Mouse (Mus musculus): ENCODE results near the gene Dstn. TPM values are rescaled to one million over a fixed set of nuclear protein-coding genes. Genes with fewer than 3 reads are reported as not detected.

Gene Dstn
- total and polyA plus RNA-seq, 2 experiments = 27.5 to 252 TPM

DNA sequence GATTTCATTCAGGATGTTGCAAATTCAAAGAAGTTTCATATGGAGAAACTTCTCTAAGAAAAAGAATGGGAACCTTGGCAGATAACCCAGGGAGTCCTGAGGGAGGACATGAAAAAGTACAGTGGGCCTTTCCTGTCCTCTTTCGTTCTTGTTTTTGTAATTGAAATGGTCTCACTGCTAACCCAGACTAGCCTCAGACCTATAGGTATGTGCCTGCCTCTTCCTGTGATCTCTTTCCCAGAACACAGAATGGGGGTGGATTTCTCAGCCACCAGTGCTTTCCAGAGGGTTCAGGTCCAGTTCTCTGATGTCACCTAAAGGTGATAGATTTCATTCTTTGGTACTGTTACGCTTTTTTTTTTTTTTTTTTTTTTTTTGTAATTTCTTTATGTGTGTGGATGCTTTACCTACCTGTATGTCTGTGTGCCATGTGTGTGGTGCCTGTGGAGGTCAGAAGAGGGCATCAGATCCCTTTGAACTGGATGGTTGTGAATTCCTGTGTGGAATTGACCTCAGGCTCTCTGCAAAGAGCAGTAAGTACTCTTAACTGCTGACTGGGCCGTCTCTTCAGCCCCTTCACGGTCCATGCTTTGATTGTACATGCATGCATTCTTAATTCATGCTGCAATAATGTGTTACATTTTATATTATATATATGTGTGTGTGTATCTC, 3.8 kb downstream of the Dstn start:
- Histone ChIP-seq H3K27ac (replicated peaks; ENCODE audit: insufficient read depth, low read depth, low read length) (no peak overlapping the region), H3K4me3 (ENCODE audit: insufficient read depth, low read depth, low read length) (no peak overlapping the region), H3K36me3 (ENCODE audit: control insufficient read depth, insufficient read depth, low read length) (no peaks in the 10 kb centered on the region), H3K9ac (ENCODE audit: low read depth, low read length) (no peak overlapping the region), H3K79me2 (ENCODE audit: control insufficient read depth, insufficient read depth, low read length) (peaks cover 27% of the 10 kb centered on the region; the same call in 1 of the 2 replicates), H3K4me1 (ENCODE audit: control insufficient read depth, insufficient read depth, low read length) (peaks cover 19% of the 10 kb centered on the region), H3K27me3 (ENCODE audit: control insufficient read depth, insufficient read depth, low read length) (no peaks in the 10 kb centered on the region)
- 32% methylated on average over 4 of the region's 4 CpGs for WGBS
- peak; percentile 56 for DNase-seq (ENCODE audit: extremely low read depth, low read depth, low spot score)
- TF ChIP-seq POLR2A (IDR thresholded peaks at IDR 0.05; ENCODE audit: extremely low read depth, insufficient read depth, low read length) = no peak
- TF ChIP-seq CTCF (IDR thresholded peaks at IDR 0.05; ENCODE audit: low read depth, low read length) = peak; percentile 21; the same call in 1 of the 2 replicates

DNA sequence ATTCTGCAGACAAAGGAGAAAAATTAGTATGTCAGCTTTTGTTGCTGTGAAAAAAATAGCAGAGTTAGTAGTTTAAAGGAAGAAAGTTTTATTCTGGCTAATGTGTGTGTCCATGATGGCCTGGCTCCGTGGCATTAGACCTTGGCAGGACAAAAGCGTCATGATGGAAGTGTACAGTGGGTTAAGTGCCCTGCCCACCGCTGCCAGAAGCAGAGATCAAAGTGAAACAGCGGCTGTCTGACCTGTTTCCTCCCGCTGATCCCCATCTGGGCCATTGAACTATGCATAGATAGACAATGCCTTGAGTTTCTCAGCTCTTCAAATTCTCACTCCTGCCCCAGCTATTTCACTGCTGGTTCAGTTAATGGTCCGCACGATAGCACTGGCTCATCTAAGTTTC, 9.0 kb downstream of the Dstn start:
- Histone ChIP-seq H3K9ac (ENCODE audit: low read depth, low read length) (no peak overlapping the region), H3K36me3 (ENCODE audit: control insufficient read depth, insufficient read depth, low read length) (no peaks in the 10 kb centered on the region), H3K79me2 (ENCODE audit: control insufficient read depth, insufficient read depth, low read length) (peaks cover 43% of the 10 kb centered on the region), H3K4me1 (ENCODE audit: control insufficient read depth, insufficient read depth, low read length) (peaks cover 9% of the 10 kb centered on the region), H3K4me3 (ENCODE audit: insufficient read depth, low read depth, low read length) (no peak overlapping the region), H3K27me3 (ENCODE audit: control insufficient read depth, insufficient read depth, low read length) (no peaks in the 10 kb centered on the region), H3K27ac (replicated peaks; ENCODE audit: insufficient read depth, low read depth, low read length) (no peak overlapping the region; the same call in 1 of the 2 replicates)
- DNase-seq (ENCODE audit: extremely low read depth, low read depth, low spot score) = peak; percentile 53
- TF ChIP-seq CTCF (IDR thresholded peaks at IDR 0.05; ENCODE audit: low read depth, low read length) = no peak
- no peak for TF ChIP-seq POLR2A (IDR thresholded peaks at IDR 0.05; ENCODE audit: extremely low read depth, insufficient read depth, low read length)
- 26% methylated on average over 7 of the region's 7 CpGs for WGBS

DNA sequence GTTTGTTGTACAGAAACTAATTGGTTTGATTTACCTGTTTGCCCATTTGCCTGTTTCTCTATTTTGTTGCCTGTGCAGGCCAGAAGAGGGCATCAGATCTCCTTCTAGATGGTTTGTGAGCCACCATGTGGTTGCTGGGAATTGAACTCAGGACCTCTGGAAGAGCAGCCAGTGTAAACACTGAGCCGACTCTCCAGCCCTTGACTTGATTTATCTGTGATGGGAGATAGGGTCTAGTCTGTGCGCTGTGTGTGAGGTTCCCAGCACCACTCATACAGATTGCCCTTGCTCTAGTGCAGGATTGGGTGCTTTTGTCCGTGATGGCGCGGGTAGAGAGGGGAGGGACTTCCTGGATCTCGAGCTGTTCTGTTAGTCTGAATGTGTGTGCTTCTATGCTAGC, 10.7 kb downstream of the Dstn start:
- no peak overlapping the region for H3K27ac ChIP-seq (replicated peaks; ENCODE audit: insufficient read depth, low read depth, low read length)
- peaks cover 16% of the 10 kb centered on the region for H3K4me1 ChIP-seq (ENCODE audit: control insufficient read depth, insufficient read depth, low read length)
- H3K36me3 ChIP-seq (ENCODE audit: control insufficient read depth, insufficient read depth, low read length) = no peaks in the 10 kb centered on the region
- DNase-seq (ENCODE audit: extremely low read depth, low read depth, low spot score) = no peak
- TF ChIP-seq POLR2A (IDR thresholded peaks at IDR 0.05; ENCODE audit: extremely low read depth, insufficient read depth, low read length) (no peak), CTCF (IDR thresholded peaks at IDR 0.05; ENCODE audit: low read depth, low read length) (no peak)
- H3K4me3 ChIP-seq (ENCODE audit: insufficient read depth, low read depth, low read length) = no peak overlapping the region
- H3K79me2 ChIP-seq (ENCODE audit: control insufficient read depth, insufficient read depth, low read length) = peaks cover 39% of the 10 kb centered on the region
- 92% methylated on average over 6 of the region's 6 CpGs for WGBS
- no peaks in the 10 kb centered on the region for H3K27me3 ChIP-seq (ENCODE audit: control insufficient read depth, insufficient read depth, low read length)
- no peak overlapping the region for H3K9ac ChIP-seq (ENCODE audit: low read depth, low read length)

DNA sequence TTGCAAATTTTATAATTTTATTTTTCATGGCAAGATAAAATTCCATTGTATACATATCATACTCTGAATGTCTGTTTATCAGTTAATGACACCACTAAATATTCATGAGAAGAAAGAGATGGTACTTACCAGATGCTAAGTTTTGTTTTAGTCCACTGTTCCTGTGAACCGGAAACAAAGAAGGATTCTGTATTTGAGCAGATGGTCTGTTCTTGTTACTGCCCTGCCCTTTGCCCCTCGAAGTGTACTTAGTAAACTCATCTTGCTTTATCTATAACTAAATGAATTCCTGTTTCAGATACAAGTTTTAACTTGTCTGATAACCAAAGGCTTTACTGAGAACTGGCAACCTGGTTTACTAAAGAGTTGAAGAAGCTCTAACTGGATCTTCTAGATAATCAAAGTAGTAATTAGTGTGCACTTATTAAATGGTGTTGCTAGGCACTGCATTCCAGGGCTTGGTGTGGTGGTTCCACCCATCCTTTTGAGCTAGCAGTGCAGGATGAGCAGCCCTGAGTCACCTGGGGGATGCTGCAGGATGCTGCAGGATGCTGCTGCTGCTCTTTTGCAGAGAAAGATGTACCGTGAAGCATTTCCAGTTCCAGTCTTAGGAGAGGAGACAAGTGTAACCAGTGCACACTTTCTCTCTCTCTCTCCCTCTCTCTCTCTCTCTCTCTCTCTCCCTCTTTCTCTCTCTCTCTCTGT, 14.6 kb downstream of the Dstn start:
- no peak overlapping the region for H3K4me3 ChIP-seq (ENCODE audit: insufficient read depth, low read depth, low read length)
- peaks cover 10% of the 10 kb centered on the region for H3K4me1 ChIP-seq (ENCODE audit: control insufficient read depth, insufficient read depth, low read length)
- H3K9ac ChIP-seq (ENCODE audit: low read depth, low read length) = no peak overlapping the region
- WGBS = 21% methylated on average over 3 of the region's 3 CpGs
- H3K27ac ChIP-seq (replicated peaks; ENCODE audit: insufficient read depth, low read depth, low read length) = no peak overlapping the region
- H3K79me2 ChIP-seq (ENCODE audit: control insufficient read depth, insufficient read depth, low read length) = peaks cover 53% of the 10 kb centered on the region
- H3K36me3 ChIP-seq (ENCODE audit: control insufficient read depth, insufficient read depth, low read length) = no peaks in the 10 kb centered on the region
- TF ChIP-seq CTCF (IDR thresholded peaks at IDR 0.05; ENCODE audit: low read depth, low read length) = no peak
- TF ChIP-seq POLR2A (IDR thresholded peaks at IDR 0.05; ENCODE audit: extremely low read depth, insufficient read depth, low read length) = no peak
- H3K27me3 ChIP-seq (ENCODE audit: control insufficient read depth, insufficient read depth, low read length) = no peaks in the 10 kb centered on the region
- DNase-seq (ENCODE audit: extremely low read depth, low read depth, low spot score) = no peak

DNA sequence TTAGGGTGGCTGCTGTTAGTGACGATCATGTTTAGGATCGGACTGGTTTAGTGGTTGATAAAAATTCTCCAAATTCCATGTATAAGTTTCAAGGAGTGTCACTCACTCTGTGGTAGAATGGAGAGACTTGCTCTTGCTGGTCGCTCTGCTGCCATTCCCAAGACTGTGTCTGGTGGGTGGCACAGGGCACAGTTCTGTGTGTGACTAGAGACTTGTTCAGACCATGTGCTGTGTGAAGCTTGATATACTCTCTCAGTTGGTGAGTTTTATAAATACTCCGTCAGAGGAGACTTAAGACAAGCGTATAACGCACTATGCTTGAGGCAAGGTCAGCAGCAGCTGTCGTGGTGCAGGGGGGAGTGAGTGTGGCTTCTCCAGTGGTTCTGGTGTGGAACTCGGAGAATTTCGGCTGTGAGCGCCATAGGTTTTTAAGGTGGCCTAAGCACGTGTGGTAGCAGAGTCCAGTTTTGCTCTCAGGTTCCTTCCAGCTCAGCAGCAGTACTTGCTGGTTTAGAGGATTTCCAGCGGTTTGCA, 17.3 kb downstream of the Dstn start:
- no peak for DNase-seq (ENCODE audit: extremely low read depth, low read depth, low spot score)
- Histone ChIP-seq H3K27ac (replicated peaks; ENCODE audit: insufficient read depth, low read depth, low read length) (no peak overlapping the region), H3K4me1 (ENCODE audit: control insufficient read depth, insufficient read depth, low read length) (peaks cover 10% of the 10 kb centered on the region), H3K4me3 (ENCODE audit: insufficient read depth, low read depth, low read length) (no peak overlapping the region), H3K36me3 (ENCODE audit: control insufficient read depth, insufficient read depth, low read length) (no peaks in the 10 kb centered on the region), H3K79me2 (ENCODE audit: control insufficient read depth, insufficient read depth, low read length) (peaks cover 49% of the 10 kb centered on the region), H3K9ac (ENCODE audit: low read depth, low read length) (no peak overlapping the region), H3K27me3 (ENCODE audit: control insufficient read depth, insufficient read depth, low read length) (no peaks in the 10 kb centered on the region)
- 96% methylated on average over 12 of the region's 12 CpGs for WGBS
- TF ChIP-seq POLR2A (IDR thresholded peaks at IDR 0.05; ENCODE audit: extremely low read depth, insufficient read depth, low read length) (no peak), CTCF (IDR thresholded peaks at IDR 0.05; ENCODE audit: low read depth, low read length) (no peak)
